Mouse (Mus musculus) embryonic fibroblast, embryonic 13.5 days (primary cell): Measurements from ENCODE around the gene Slc35f1.

Experiments
- CTCF ChIP-seq: IDR thresholded peaks from 2 replicates; pipeline ENCODE4 v1.5.1; 2011; ENCODE audit warnings: mild to moderate bottlenecking, control low read depth, low read length, moderate library complexity, borderline replicate concordance; ENCODE audit not compliant: insufficient read depth
- POLR2A ChIP-seq: IDR thresholded peaks from 2 replicates; pipeline ENCODE4 v1.6.1; 2011; ENCODE audit warnings: low read depth, mild to moderate bottlenecking, control low read depth, low read length, moderate library complexity

GRCm38 (mm10) chr10:52918715-52919114, 228.4 kb downstream of the Slc35f1 start:
- TF ChIP-seq CTCF = no peak
- no peak for TF ChIP-seq POLR2A
